ENCODE assay signal across 20 mouse cellular contexts in genomic region chr7:44918219-44918618, GRCm38 (mm10). TPM values are rescaled to one million over a fixed set of nuclear protein-coding genes. Genes with fewer than 3 reads are reported as not detected.
DNase-seq lines count a peak whose midpoint lies in the region; ATAC-seq and TF ChIP-seq lines count a peak whose summit lies in the region.
"Had no signal": no experiment of that assay in that cellular context is flagged by ENCODE, and none has a peak within 500 bp of the region (broad histone marks: within the 10 kb centered on the region; RNA-seq: fewer than 3 reads in every experiment).

No protein-coding gene starts in this region.

- no peaks in the 10 kb centered on the region for H3K27me3 ChIP-seq in stomach, embryonic 16.5 days (ENCODE audit: control insufficient read depth, insufficient read depth, low read length)
- H3K27me3 ChIP-seq in forebrain, embryonic 10.5 days (ENCODE audit: poor library complexity, severe bottlenecking), result no peaks in the 10 kb centered on the region
- H3K27me3 ChIP-seq: CH12.LX; forebrain, embryonic 12.5 days; intestine, embryonic 15.5 days; kidney, embryonic 15.5 days; limb, embryonic 12.5 days; neural tube, embryonic 13.5 days had no signal

- peaks cover 16% of the 10 kb centered on the region; the same call in 1 of the 2 replicates for H3K36me3 ChIP-seq in stomach, embryonic 16.5 days (ENCODE audit: control insufficient read depth, insufficient read depth, low read length)
- H3K36me3 ChIP-seq in forebrain, embryonic 10.5 days (replicated peaks), result peaks cover 70% of the 10 kb centered on the region

- H3K4me1 ChIP-seq in stomach, embryonic 16.5 days (ENCODE audit: control insufficient read depth, insufficient read depth, low read length), result peaks cover 4% of the 10 kb centered on the region; the same call in 1 of the 2 replicates
- H3K4me1 ChIP-seq in forebrain, embryonic 10.5 days, result no peaks in the 10 kb centered on the region; the same call in 1 of the 2 replicates
- H3K4me1 ChIP-seq: forebrain, embryonic 12.5 days; limb, embryonic 12.5 days; neural tube, embryonic 13.5 days had no signal

- no peak for TF ChIP-seq CTCF in gastrocnemius, adult 2 months (IDR thresholded peaks at IDR 0.05)
- TF ChIP-seq CTCF in left cerebral cortex, adult 2 months (IDR thresholded peaks at IDR 0.05), result no peak

- no peak overlapping the region for H3K4me3 ChIP-seq in gastrocnemius, adult 2 months
- H3K4me3 ChIP-seq in left cerebral cortex, adult 2 months, result no peak overlapping the region
- no peak overlapping the region for H3K4me3 ChIP-seq in stomach, embryonic 16.5 days (replicated peaks; ENCODE audit: low read length)
- H3K4me3 ChIP-seq in forebrain, embryonic 10.5 days, result no peak overlapping the region
- H3K4me3 ChIP-seq: forebrain, embryonic 12.5 days; intestine, embryonic 15.5 days; kidney, embryonic 15.5 days; limb, embryonic 12.5 days; neural tube, embryonic 13.5 days had no signal

- no peak overlapping the region for H3K4me2 ChIP-seq in stomach, embryonic 16.5 days (ENCODE audit: low read depth, low read length)
- H3K4me2 ChIP-seq: forebrain, embryonic 12.5 days; hindbrain, embryonic 14.5 days; intestine, embryonic 15.5 days; kidney, embryonic 15.5 days; limb, embryonic 12.5 days; midbrain, embryonic 11.5 days; neural tube, embryonic 13.5 days had no signal

- peak overlapping the region; percentile 46 for H3K9ac ChIP-seq in stomach, embryonic 16.5 days (ENCODE audit: low read length)
- H3K9ac ChIP-seq: forebrain, embryonic 12.5 days; hindbrain, embryonic 14.5 days; intestine, embryonic 15.5 days; kidney, embryonic 15.5 days; limb, embryonic 12.5 days; neural tube, embryonic 13.5 days had no signal

- intact Hi-C loops in gastrocnemius, adult 2 months (cut with DNase I), result no loop called here
- intact Hi-C loops in left cerebral cortex, adult 2 months (cut with DNase I), result no loop called here
- intact Hi-C loops in left cerebral cortex, postnatal 4 days (cut with DNase I), result no loop called here

- WGBS in stomach, embryonic 16.5 days, result 61% methylated on average over 3 of the region's 3 CpGs
- 84% methylated on average over 3 of the region's 3 CpGs for WGBS in forebrain, embryonic 10.5 days

- peak overlapping the region; percentile 81 for H3K27ac ChIP-seq in gastrocnemius, adult 2 months
- H3K27ac ChIP-seq in left cerebral cortex, adult 2 months, result peak overlapping the region; percentile 85
- H3K27ac ChIP-seq in stomach, embryonic 16.5 days (ENCODE audit: low read length), result 0 out of 2 replicates have a peak overlapping the region, but pooled peaks have one; percentile 38
- H3K27ac ChIP-seq in forebrain, embryonic 10.5 days, result no peak overlapping the region
- H3K27ac ChIP-seq: hindbrain, embryonic 14.5 days; intestine, embryonic 15.5 days; limb, embryonic 12.5 days; neural tube, embryonic 13.5 days had no signal

- DNase-seq in gastrocnemius, adult 2 months, result no peak
- no peak for DNase-seq in gastrocnemius, postnatal 4 days (ENCODE audit: low spot score in 2 of 2)
- DNase-seq in left cerebral cortex, adult 2 months (ENCODE audit: extremely low spot score in 1 of 2, low spot score in 2 of 2), result no peak
- no peak for DNase-seq in left cerebral cortex, postnatal 4 days
- DNase-seq in forebrain, embryonic 10.5 days (ENCODE audit: extremely low spot score, low spot score), result no peak
- DNase-seq: cerebellum, postnatal 10 days; gastrocnemius, postnatal 14 days; right cerebral cortex, postnatal 25 days; thymus, postnatal 14 days had no signal

- no peaks in the 10 kb centered on the region for H3K9me3 ChIP-seq in stomach, embryonic 16.5 days (replicated peaks; ENCODE audit: control insufficient read depth, low read length)
- H3K9me3 ChIP-seq in forebrain, embryonic 10.5 days, result no peaks in the 10 kb centered on the region
- H3K9me3 ChIP-seq: forebrain, embryonic 12.5 days; intestine, embryonic 15.5 days; kidney, embryonic 15.5 days; limb, embryonic 12.5 days; neural tube, embryonic 13.5 days had no signal

- ATAC-seq in erythroid progenitor cell, adult 5-6 weeks (replicated peaks; ENCODE audit: low FRiP score, poor library complexity, severe bottlenecking), result peak; percentile 80
- ATAC-seq in stomach, embryonic 16.5 days (ENCODE audit: insufficient read depth, low FRiP score), result no peak
- ATAC-seq: intestine, embryonic 15.5 days had no signal

RNA-seq across cellular contexts. Expression of gene Ap2a1, which starts 11.1 kb away (rescaled TPM):
- total RNA-seq in gastrocnemius, adult 2 months (2021), result 10 to 100 TPM; 59.1 to 62.6 TPM
- 10 to 100 TPM; 84.8 to 88.9 TPM for total RNA-seq in gastrocnemius, postnatal 4 days (2021)
- total RNA-seq in left cerebral cortex, adult 2 months (2021), result 100 to 1,000 TPM; 327 to 331 TPM
- 100 to 1,000 TPM; 232 to 258 TPM for total RNA-seq in left cerebral cortex, postnatal 4 days (2021)
- 93.0 and 93.9 TPM in 2 replicates for total RNA-seq in erythroid progenitor cell, adult 5-6 weeks (2015; ENCODE audit: low replicate concordance)
- 46.2 and 74.2 TPM in 2 replicates for total RNA-seq in erythroid progenitor cell, adult 5-6 weeks (2017; ENCODE audit: low replicate concordance)
- 52.6 and 55.6 TPM in 2 replicates for polyA plus RNA-seq in stomach, embryonic 16.5 days (2015; fragmentation: Nextera tagmentation; extraction: Ambion mirVana)
- polyA plus RNA-seq in forebrain, embryonic 10.5 days (2016; fragmentation: Nextera tagmentation; extraction: Ambion mirVana), result 69.1 and 69.5 TPM in 2 replicates

RNA-seq across cellular contexts. Expression of gene Fuz, which starts 22.3 kb away (rescaled TPM):
- 10 to 100 TPM; 16.4 to 18.6 TPM for total RNA-seq in gastrocnemius, adult 2 months (2021)
- total RNA-seq in gastrocnemius, postnatal 4 days (2021), result 10 to 100 TPM; 16.1 to 18.4 TPM
- total RNA-seq in left cerebral cortex, adult 2 months (2021), result 10 to 100 TPM; 23.4 to 24.1 TPM
- total RNA-seq in left cerebral cortex, postnatal 4 days (2021), result 10 to 100 TPM; 10.5 to 13.1 TPM
- 2.5 and 6.5 TPM in 2 replicates for total RNA-seq in erythroid progenitor cell, adult 5-6 weeks (2015; ENCODE audit: low replicate concordance)
- 4.5 and 6.7 TPM in 2 replicates for total RNA-seq in erythroid progenitor cell, adult 5-6 weeks (2017; ENCODE audit: low replicate concordance)
- polyA plus RNA-seq in stomach, embryonic 16.5 days (2015; fragmentation: Nextera tagmentation; extraction: Ambion mirVana), result 23.1 and 24.7 TPM in 2 replicates
- 24.8 and 25.0 TPM in 2 replicates for polyA plus RNA-seq in forebrain, embryonic 10.5 days (2016; fragmentation: Nextera tagmentation; extraction: Ambion mirVana)

RNA-seq across cellular contexts. Expression of gene Tsks, which starts 24.8 kb away (rescaled TPM):
- total RNA-seq in gastrocnemius, adult 2 months (2021), result not detected
- total RNA-seq in gastrocnemius, postnatal 4 days (2021), result not detected
- total RNA-seq in left cerebral cortex, adult 2 months (2021), result 1 to 10 TPM; 2.8 to 3.0 TPM
- total RNA-seq in left cerebral cortex, postnatal 4 days (2021), result not detected
- not detected in 2 replicates for total RNA-seq in erythroid progenitor cell, adult 5-6 weeks (2015; ENCODE audit: low replicate concordance)
- not detected in 2 replicates for total RNA-seq in erythroid progenitor cell, adult 5-6 weeks (2017; ENCODE audit: low replicate concordance)
- polyA plus RNA-seq in stomach, embryonic 16.5 days (2015; fragmentation: Nextera tagmentation; extraction: Ambion mirVana), result 0.06 TPM in 1 of 2 replicates, not detected in the other
- polyA plus RNA-seq in forebrain, embryonic 10.5 days (2016; fragmentation: Nextera tagmentation; extraction: Ambion mirVana), result 0.47 TPM in 1 of 2 replicates, not detected in the other
- total RNA-seq: adrenal gland, adult 18-20 months; CH12.LX; gastrocnemius, postnatal 14 days had no signal

RNA-seq across cellular contexts. Expression of gene Med25, which starts 25.7 kb away (rescaled TPM):
- total RNA-seq in gastrocnemius, adult 2 months (2021), result 10 to 100 TPM; 53.1 to 68.5 TPM
- 10 to 100 TPM; 63.8 to 67.6 TPM for total RNA-seq in gastrocnemius, postnatal 4 days (2021)
- 10 to 100 TPM; 96.1 to 98.5 TPM for total RNA-seq in left cerebral cortex, adult 2 months (2021)
- total RNA-seq in left cerebral cortex, postnatal 4 days (2021), result 100 to 1,000 TPM; 117 to 122 TPM
- 10.1 and 18.0 TPM in 2 replicates for total RNA-seq in erythroid progenitor cell, adult 5-6 weeks (2015; ENCODE audit: low replicate concordance)
- total RNA-seq in erythroid progenitor cell, adult 5-6 weeks (2017; ENCODE audit: low replicate concordance), result 8.0 and 11.3 TPM in 2 replicates
- 89.9 and 94.0 TPM in 2 replicates for polyA plus RNA-seq in stomach, embryonic 16.5 days (2015; fragmentation: Nextera tagmentation; extraction: Ambion mirVana)
- 175 and 185 TPM in 2 replicates for polyA plus RNA-seq in forebrain, embryonic 10.5 days (2016; fragmentation: Nextera tagmentation; extraction: Ambion mirVana)

RNA-seq across cellular contexts. Expression of gene Ptov1, which starts 48.6 kb away (rescaled TPM):
- total RNA-seq in gastrocnemius, adult 2 months (2021), result 100 to 1,000 TPM; 126 to 137 TPM
- total RNA-seq in gastrocnemius, postnatal 4 days (2021), result 100 to 1,000 TPM; 332 to 346 TPM
- total RNA-seq in left cerebral cortex, adult 2 months (2021), result 100 to 1,000 TPM; 273 to 290 TPM
- total RNA-seq in left cerebral cortex, postnatal 4 days (2021), result 100 to 1,000 TPM; 423 to 428 TPM
- 16.9 and 18.4 TPM in 2 replicates for total RNA-seq in erythroid progenitor cell, adult 5-6 weeks (2015; ENCODE audit: low replicate concordance)
- total RNA-seq in erythroid progenitor cell, adult 5-6 weeks (2017; ENCODE audit: low replicate concordance), result 1.8 and 4.8 TPM in 2 replicates
- 150 and 156 TPM in 2 replicates for polyA plus RNA-seq in stomach, embryonic 16.5 days (2015; fragmentation: Nextera tagmentation; extraction: Ambion mirVana)
- 415 and 438 TPM in 2 replicates for polyA plus RNA-seq in forebrain, embryonic 10.5 days (2016; fragmentation: Nextera tagmentation; extraction: Ambion mirVana)
